Mouse (Mus musculus) neural tube, embryonic 14.5 days (tissue): ENCODE results near the gene Ptbp1. TPM values are rescaled to one million over a fixed set of nuclear protein-coding genes. Genes with fewer than 3 reads are reported as not detected.

Source experiments
- ATAC-seq: fragments of 200-750 bp; cut with Nextera tagmentation; 2 replicates; pipeline ENCODE4 v1.8.0; 2017; ENCODE audit warnings: low read depth, mild to moderate bottlenecking, moderate TSS enrichment, moderate library complexity
- H3K27ac ChIP-seq: fragments of 300-500 bp; sonication (generic); 2 replicates; pipeline ENCODE4 v1.5.1; 2014; ENCODE audit warnings: low read depth, mild to moderate bottlenecking, control low read depth, low read length, moderate library complexity, mixed read lengths
- H3K27me3 ChIP-seq: fragments of 300-500 bp; sonication (generic); 2 replicates; pipeline ENCODE4 v1.6.1; 2014; ENCODE audit warnings: low read length; ENCODE audit not compliant: control insufficient read depth, insufficient read depth
- H3K36me3 ChIP-seq: fragments of 300-500 bp; sonication (generic); 2 replicates; pipeline ENCODE4 v1.6.1; 2014; ENCODE audit warnings: low read length, mixed read lengths; ENCODE audit not compliant: control insufficient read depth, insufficient read depth
- H3K4me1 ChIP-seq: fragments of 300-500 bp; sonication (generic); 2 replicates; pipeline ENCODE4 v1.6.1; 2014; ENCODE audit warnings: low read length; ENCODE audit not compliant: control insufficient read depth, insufficient read depth
- H3K4me2 ChIP-seq: fragments of 300-500 bp; sonication (generic); 2 replicates; pipeline ENCODE4 v1.6.1; 2014; ENCODE audit warnings: mild to moderate bottlenecking, low read depth, low read length, control low read depth
- H3K4me3 ChIP-seq: fragments of 300-500 bp; sonication (generic); 2 replicates; pipeline ENCODE4 v1.5.1; 2014; ENCODE audit warnings: low read depth, low read length, control low read depth, mixed read lengths
- H3K9ac ChIP-seq: fragments of 300-500 bp; sonication (generic); replicated peaks from 2 replicates; pipeline ENCODE4 v1.6.1; 2014; ENCODE audit warnings: low read depth, mild to moderate bottlenecking, control low read depth, low read length, mixed read lengths
- H3K9me3 ChIP-seq: fragments of 300-500 bp; sonication (generic); 2 replicates; pipeline ENCODE4 v1.6.1; 2016; ENCODE audit warnings: low read length; ENCODE audit not compliant: control insufficient read depth
- WGBS: fragments of 180-500 bp; shearing (Covaris S2); extraction: QIAGEN DNeasy Blood & Tissue Kit; methylation state at CpG from one replicate; pipeline ENCODE4 v1.1.7; 2014; 5-methylcytosine and 5-hydroxymethylcytosine counted together
- polyA plus RNA-seq: library from polyadenylated mRNA; unstranded; fragments of >200 nt; fragmentation: Nextera tagmentation; extraction: Ambion mirVana; gene quantifications from 2 replicates; pipeline ENCODE4 v1.2.1, GENCODE M21; 2014

The Ptbp1 gene
- polyA plus RNA-seq, 1 experiment from 2014 or later = 36.9 TPM

GRCm38 (mm10) chr10:79824413-79824812 is 29.8 kb upstream of the Ptbp1 start:
- Histone ChIP-seq H3K4me1 (no peaks in the 10 kb centered on the region), H3K9ac (no peak overlapping the region), H3K27ac (no peak overlapping the region), H3K36me3 (peaks cover 20% of the 10 kb centered on the region), H3K9me3 (no peaks in the 10 kb centered on the region), H3K4me2 (no peak overlapping the region), H3K27me3 (no peaks in the 10 kb centered on the region), H3K4me3 (no peak overlapping the region)
- WGBS = 72% methylated on average over 6 of the region's 6 CpGs
- no peak for ATAC-seq

DNA sequence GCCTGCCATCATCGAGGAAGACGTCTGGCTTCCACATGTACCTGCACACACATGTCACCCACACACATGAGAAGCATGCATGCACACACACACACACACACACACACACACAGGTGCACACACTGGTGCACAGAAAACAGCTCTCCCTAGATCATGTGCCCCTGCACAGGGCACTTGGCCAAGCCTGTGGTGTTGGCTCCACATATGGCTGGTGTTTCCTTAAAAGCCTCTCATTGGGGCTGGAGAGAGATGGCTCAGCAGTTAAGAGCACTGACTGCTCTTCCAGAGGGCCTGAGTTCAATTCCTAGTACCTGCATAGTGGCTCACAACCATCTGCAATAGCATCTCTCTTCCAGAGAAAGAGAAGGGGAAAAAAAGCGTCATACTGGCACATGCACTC is 22.6 kb upstream of the Ptbp1 start:
- Histone ChIP-seq H3K4me2 (no peak overlapping the region), H3K9me3 (no peaks in the 10 kb centered on the region), H3K27ac (no peak overlapping the region), H3K4me1 (no peaks in the 10 kb centered on the region), H3K4me3 (no peak overlapping the region), H3K36me3 (no peaks in the 10 kb centered on the region), H3K27me3 (no peaks in the 10 kb centered on the region), H3K9ac (no peak overlapping the region)
- WGBS = 79% methylated on average over 3 of the region's 3 CpGs
- ATAC-seq = no peak

DNA sequence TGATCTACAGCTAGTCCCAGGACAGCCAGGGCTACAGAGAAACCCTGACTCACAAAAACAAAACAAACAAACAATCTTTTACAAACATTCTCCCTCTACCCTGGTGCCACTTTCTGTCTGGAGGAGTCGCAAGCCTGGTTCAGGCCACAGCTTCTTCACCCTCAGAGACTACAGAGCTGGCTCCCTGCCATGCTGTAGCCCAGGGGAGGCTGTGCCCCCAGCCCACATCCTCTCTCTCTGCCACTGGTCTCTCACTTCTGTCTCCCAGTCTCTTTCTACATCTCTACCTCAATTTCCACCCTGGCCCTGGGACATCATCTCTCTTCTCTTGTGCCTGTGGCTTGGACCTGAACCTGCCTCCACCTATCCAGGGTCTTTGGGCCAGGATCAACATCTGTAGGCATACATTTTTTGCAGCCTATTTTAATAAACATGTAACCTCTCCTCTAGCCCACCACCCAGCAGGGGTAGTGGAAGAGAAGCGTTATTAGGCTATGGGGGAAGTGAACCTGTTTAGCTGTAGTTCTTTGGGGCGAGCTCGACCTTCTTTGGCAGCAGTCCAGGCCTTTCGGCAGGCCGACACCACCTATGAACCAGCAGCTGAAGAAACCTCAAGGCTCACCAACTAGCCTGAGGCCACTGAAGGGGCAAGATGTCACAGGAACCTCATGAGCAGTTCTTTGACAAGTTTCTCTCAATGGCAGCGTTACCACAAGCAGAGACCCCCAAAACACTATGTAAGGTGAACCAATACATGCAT is 22.0 kb upstream of the Ptbp1 start:
- H3K4me2 ChIP-seq = no peak overlapping the region
- 80% methylated on average over 7 of the region's 7 CpGs for WGBS
- ATAC-seq = no peak

DNA sequence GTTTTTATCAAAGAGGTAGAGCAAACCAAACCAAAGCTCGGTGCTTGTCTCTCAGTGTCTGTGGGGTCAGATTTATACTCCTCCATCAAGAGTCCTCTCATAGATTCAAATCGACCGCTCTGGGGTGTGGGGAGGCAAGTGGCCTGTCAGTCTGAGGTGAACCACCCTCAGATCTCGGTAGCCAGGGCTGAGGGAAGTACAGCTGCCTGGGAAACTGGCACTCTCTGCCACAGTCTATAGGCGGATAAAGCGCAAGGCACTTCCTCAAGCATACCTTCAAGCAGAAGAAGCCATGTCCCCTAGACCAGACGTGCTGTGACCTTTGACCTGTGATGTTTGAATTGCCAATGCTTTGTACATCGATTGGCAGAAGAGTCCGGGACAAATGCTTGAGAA is 21.4 kb upstream of the Ptbp1 start:
- Histone ChIP-seq H3K27me3 (no peaks in the 10 kb centered on the region), H3K36me3 (no peaks in the 10 kb centered on the region), H3K9ac (no peak overlapping the region), H3K4me1 (no peaks in the 10 kb centered on the region), H3K4me3 (no peak overlapping the region), H3K9me3 (no peaks in the 10 kb centered on the region), H3K4me2 (no peak overlapping the region), H3K27ac (no peak overlapping the region)
- WGBS = 80% methylated on average over 9 of the region's 9 CpGs
- ATAC-seq = no peak

More for the DNA sequence above, 22.0 kb upstream of the Ptbp1 start:
- Histone ChIP-seq H3K4me3 (no peak overlapping the region), H3K4me1 (no peaks in the 10 kb centered on the region), H3K36me3 (no peaks in the 10 kb centered on the region), H3K27me3 (no peaks in the 10 kb centered on the region), H3K27ac (no peak overlapping the region), H3K9me3 (no peaks in the 10 kb centered on the region), H3K9ac (no peak overlapping the region)

- Histone ChIP-seq H3K4me2 (no peak overlapping the region), H3K9ac (no peak overlapping the region), H3K36me3 (no peaks in the 10 kb centered on the region), H3K9me3 (no peaks in the 10 kb centered on the region), H3K27me3 (no peaks in the 10 kb centered on the region), H3K4me3 (no peak overlapping the region), H3K27ac (no peak overlapping the region), H3K4me1 (no peaks in the 10 kb centered on the region)
- WGBS = 28% methylated on average over 9 of the region's 9 CpGs
- ATAC-seq = peak; percentile 54; the same call in 1 of the 2 replicates
These were observed 19.3 kb upstream of the Ptbp1 start for GRCm38 (mm10) chr10:79834769-79835398.

DNA sequence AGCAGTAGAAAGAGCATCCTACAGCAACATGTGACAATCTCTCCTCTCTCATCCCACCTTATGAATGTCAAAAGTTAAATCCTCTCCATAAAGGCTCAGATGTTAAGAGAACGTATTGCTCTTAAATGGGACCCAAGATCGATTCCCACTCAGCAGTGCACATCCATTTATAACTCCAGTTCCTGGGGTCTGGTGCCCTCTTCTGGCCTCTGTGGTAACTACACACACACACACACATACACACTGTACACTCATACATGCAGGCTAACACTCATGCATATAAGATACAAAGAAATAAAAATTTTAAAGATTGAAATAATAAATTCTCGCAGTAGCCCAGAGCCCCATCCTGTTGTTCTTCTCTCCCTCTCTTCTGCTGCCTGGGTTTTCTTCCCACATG is 17.3 kb upstream of the Ptbp1 start:
- Histone ChIP-seq H3K27me3 (no peaks in the 10 kb centered on the region), H3K36me3 (no peaks in the 10 kb centered on the region), H3K4me2 (no peak overlapping the region), H3K4me3 (no peak overlapping the region), H3K9me3 (no peaks in the 10 kb centered on the region), H3K9ac (no peak overlapping the region), H3K4me1 (peaks cover 7% of the 10 kb centered on the region), H3K27ac (no peak overlapping the region)
- no peak for ATAC-seq
- WGBS = 97% methylated on average over 3 of the region's 3 CpGs

GRCm38 (mm10) chr10:79838151-79838550 is 16.1 kb upstream of the Ptbp1 start:
- H3K27me3 ChIP-seq = no peaks in the 10 kb centered on the region
- H3K4me2 ChIP-seq = no peak overlapping the region
- no peak overlapping the region for H3K27ac ChIP-seq
- no peak overlapping the region for H3K4me3 ChIP-seq
- ATAC-seq = no peak
- no peaks in the 10 kb centered on the region for H3K36me3 ChIP-seq
- no peaks in the 10 kb centered on the region for H3K9me3 ChIP-seq
- H3K9ac ChIP-seq = no peak overlapping the region
- peaks cover 11% of the 10 kb centered on the region for H3K4me1 ChIP-seq
- 70% methylated on average over 2 of the region's 2 CpGs for WGBS

DNA sequence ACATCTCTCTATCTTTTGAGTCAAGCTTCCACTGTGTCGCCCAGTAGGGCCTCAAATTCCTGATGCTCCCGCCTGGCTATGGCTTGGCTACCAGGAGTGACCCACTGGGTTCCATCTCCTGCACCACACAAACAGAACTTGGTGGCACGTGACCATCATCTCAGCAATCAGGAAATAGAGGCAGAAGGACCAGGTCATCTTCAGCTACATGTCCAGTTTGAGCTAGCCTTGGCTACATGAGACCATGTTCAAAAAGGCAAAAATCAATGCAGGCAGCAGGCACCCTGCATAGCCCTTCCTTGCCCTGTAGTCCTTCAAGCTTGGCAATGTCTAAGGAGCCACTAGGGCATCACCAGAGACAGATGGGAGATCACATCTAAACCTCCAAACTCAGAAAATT is 14.1 kb upstream of the Ptbp1 start:
- Histone ChIP-seq H3K9me3 (no peaks in the 10 kb centered on the region), H3K4me1 (peaks cover 15% of the 10 kb centered on the region), H3K36me3 (no peaks in the 10 kb centered on the region), H3K4me3 (no peak overlapping the region), H3K4me2 (peak overlapping the region; percentile 61; the same call in 1 of the 2 replicates), H3K27me3 (no peaks in the 10 kb centered on the region), H3K9ac (no peak overlapping the region), H3K27ac (peak overlapping the region; percentile 70)
- no peak; the same call in 1 of the 2 replicates for ATAC-seq
- 98% methylated on average over 3 of the region's 3 CpGs for WGBS
